Mouse (Mus musculus): ENCODE data around the gene Nrxn3. TPM values are rescaled to one million over a fixed set of nuclear protein-coding genes. Genes with fewer than 3 reads are reported as not detected.

Gene Nrxn3
- polyA plus RNA-seq, 1 experiment from 2014 or later = 5.3 TPM

DNA sequence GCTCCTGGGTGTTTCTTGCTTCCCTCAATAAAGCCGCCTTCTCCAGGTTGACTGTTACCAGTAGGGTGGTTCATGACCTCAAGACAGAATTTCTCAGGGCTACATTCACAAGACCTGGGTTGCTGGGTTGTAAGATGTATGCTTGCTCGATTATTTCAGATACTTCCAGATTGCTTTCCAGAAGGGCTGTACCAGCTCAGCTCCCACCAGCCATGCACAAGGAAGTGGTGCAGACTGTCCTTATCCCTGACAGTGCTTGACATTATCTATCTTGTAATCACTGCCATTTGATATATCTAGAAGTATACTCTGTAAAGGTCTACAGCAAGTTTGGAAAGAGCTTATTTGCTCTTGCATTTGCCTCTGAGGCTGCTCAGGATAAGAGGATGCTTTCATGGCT lies 374.9 kb downstream of the Nrxn3 start:
- no peaks in the 10 kb centered on the region for H3K27me3 ChIP-seq
- no peak overlapping the region for H3K4me2 ChIP-seq
- whole genome bisulfite sequencing = 80% methylated on average over 2 of the region's 2 CpGs
- H3K27ac ChIP-seq = no peak overlapping the region
- no peak for ATAC-seq (replicated peaks; ENCODE audit: low FRiP score)
- no peaks in the 10 kb centered on the region for H3K9me3 ChIP-seq (replicated peaks)
- no peaks in the 10 kb centered on the region for H3K36me3 ChIP-seq
- no peak overlapping the region for H3K4me3 ChIP-seq (replicated peaks)
- no peaks in the 10 kb centered on the region for H3K4me1 ChIP-seq
- H3K9ac ChIP-seq = no peak overlapping the region

DNA sequence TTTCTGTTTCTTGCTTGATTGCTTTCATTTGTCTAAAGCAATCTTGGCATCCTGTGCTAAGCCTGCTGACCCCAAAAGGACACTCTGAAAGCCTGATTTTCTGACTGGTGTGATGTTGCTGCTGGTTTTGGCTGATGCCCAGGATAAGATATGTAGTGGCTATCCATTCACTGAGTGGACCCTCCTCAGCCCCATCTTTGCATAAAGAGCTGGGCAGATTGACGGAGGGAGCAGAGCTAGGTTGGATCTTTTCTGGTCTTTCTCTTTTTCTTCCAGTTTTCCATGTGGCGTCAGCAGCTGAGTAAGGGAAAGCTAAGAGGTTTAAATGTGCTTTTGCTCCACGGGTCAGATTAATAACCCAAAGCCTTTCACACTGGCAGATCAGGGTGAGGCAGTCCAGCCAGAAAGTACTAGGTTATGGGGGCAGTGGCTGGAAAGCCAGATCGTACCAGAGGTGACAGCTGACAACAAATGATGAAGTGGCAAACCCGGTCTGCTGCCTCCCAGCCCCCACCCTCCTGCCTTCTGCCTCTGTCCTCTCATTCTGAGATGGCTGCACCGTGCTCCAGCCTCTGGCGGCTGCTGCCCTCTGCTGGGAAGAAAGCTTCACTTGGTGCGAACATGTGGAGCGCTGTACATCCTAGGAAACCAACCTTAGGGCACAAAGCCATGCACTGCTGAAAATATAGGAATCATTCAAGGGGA lies 383.5 kb downstream of the Nrxn3 start:
- Histone ChIP-seq H3K9ac (no peak overlapping the region), H3K9me3 (replicated peaks) (no peaks in the 10 kb centered on the region), H3K36me3 (no peaks in the 10 kb centered on the region), H3K27me3 (no peaks in the 10 kb centered on the region), H3K4me1 (peaks cover 5% of the 10 kb centered on the region; the same call in 1 of the 2 replicates), H3K4me2 (peak overlapping the region; percentile 43; the same call in 1 of the 2 replicates), H3K4me3 (replicated peaks) (no peak overlapping the region), H3K27ac (no peak overlapping the region)
- ATAC-seq (replicated peaks; ENCODE audit: low FRiP score) = peak; percentile 90
- WGBS = 10% methylated on average over 9 of the region's 9 CpGs

DNA sequence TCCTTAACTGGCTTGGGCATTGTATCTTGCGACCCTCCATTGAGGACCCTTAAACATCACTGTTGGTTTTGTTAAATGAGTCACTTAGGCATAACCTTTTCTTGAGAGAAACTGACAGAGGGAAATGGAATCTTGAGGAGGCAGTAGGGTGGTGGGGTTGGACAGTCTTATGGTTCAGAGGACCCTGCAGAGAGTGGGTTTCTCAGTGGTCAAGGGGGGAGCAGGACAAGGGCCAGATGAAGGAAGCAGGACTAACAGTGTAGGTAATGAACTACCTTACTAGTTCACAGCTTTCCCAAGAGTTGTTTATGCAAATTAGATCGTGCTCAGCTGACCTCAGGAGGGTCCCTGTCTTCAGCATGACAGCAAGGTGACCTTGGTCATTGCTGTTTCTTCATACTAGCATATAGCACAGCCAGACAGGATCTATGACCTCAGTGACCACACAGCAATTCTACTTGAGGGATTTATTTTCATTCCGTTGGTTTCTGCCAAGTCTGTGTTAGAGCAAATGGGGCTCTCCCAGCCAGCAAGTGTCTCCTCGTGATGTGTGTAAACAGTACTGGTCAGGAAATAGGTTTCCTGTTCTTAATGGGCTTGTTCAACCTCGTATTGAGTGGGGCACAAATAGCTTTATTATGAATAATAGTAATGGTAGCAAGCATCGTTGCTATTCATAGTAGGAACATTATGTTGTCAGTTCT lies 384.4 kb downstream of the Nrxn3 start:
- H3K36me3 ChIP-seq = no peaks in the 10 kb centered on the region
- peak; percentile 54; the same call in 1 of the 2 replicates for ATAC-seq (replicated peaks; ENCODE audit: low FRiP score)
- peaks cover 5% of the 10 kb centered on the region; the same call in 1 of the 2 replicates for H3K4me1 ChIP-seq
- H3K27me3 ChIP-seq = no peaks in the 10 kb centered on the region
- no peak overlapping the region for H3K4me3 ChIP-seq (replicated peaks)
- H3K4me2 ChIP-seq = no peak overlapping the region
- H3K9ac ChIP-seq = no peak overlapping the region
- WGBS = 42% methylated on average over 6 of the region's 6 CpGs
- no peak overlapping the region for H3K27ac ChIP-seq
- no peaks in the 10 kb centered on the region for H3K9me3 ChIP-seq (replicated peaks)

DNA sequence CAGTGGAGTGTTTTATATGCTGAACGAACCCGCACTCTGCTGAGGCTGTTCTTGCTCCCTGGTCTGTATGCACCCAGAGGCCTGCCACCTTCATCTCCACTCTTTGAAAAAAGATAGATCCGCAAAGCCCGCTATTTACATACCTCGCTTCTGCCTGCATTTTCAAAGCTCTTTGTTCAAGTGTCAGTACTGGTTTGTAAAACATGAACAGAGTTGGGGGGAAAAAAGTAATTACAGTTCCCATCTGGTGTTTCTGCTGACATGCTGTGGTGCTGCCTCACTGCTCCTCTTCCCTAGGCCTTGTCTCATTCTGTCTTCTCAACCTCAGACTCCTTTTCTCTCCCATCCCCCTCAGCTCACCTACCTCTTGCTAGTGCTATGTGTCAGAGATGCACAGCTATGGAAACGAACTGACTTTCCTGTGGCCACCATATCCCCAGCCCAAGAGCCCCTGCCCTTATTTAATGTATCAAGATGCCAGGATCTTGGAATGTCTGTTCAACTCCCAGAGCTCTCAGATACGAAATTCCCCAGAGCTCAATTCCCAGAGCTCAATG lies 387.2 kb downstream of the Nrxn3 start:
- Histone ChIP-seq H3K4me3 (replicated peaks) (no peak overlapping the region), H3K9ac (no peak overlapping the region), H3K27ac (no peak overlapping the region), H3K4me2 (no peak overlapping the region), H3K4me1 (peaks cover 5% of the 10 kb centered on the region; the same call in 1 of the 2 replicates), H3K27me3 (no peaks in the 10 kb centered on the region), H3K9me3 (replicated peaks) (no peaks in the 10 kb centered on the region), H3K36me3 (no peaks in the 10 kb centered on the region)
- WGBS = 80% methylated on average over 7 of the region's 7 CpGs
- ATAC-seq (replicated peaks; ENCODE audit: low FRiP score) = no peak

DNA sequence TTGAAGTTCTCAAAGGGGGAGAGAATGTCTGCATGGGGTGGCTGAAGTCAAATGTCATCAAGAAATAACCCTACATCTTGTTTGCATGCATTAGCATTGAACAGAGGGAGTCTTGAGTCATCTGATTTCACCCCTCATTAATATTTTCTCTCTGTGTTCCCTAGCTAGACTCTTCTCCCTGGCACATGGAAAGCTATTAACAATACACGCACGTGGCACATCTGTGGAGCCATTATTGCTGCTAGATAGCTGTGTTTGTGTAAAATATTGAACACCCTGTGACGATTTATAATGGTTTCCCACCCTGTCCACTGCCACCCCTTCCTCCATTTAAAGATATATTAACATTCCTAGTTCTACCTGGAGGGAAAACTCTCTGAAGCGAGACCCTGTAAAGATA lies 405.9 kb downstream of the Nrxn3 start:
- Histone ChIP-seq H3K4me3 (replicated peaks) (no peak overlapping the region), H3K27ac (no peak overlapping the region), H3K4me1 (no peaks in the 10 kb centered on the region), H3K9me3 (replicated peaks) (no peaks in the 10 kb centered on the region), H3K27me3 (no peaks in the 10 kb centered on the region), H3K36me3 (no peaks in the 10 kb centered on the region), H3K4me2 (no peak overlapping the region), H3K9ac (no peak overlapping the region)
- ATAC-seq (replicated peaks; ENCODE audit: low FRiP score) = no peak
- WGBS = 77% methylated on average over 4 of the region's 4 CpGs

DNA sequence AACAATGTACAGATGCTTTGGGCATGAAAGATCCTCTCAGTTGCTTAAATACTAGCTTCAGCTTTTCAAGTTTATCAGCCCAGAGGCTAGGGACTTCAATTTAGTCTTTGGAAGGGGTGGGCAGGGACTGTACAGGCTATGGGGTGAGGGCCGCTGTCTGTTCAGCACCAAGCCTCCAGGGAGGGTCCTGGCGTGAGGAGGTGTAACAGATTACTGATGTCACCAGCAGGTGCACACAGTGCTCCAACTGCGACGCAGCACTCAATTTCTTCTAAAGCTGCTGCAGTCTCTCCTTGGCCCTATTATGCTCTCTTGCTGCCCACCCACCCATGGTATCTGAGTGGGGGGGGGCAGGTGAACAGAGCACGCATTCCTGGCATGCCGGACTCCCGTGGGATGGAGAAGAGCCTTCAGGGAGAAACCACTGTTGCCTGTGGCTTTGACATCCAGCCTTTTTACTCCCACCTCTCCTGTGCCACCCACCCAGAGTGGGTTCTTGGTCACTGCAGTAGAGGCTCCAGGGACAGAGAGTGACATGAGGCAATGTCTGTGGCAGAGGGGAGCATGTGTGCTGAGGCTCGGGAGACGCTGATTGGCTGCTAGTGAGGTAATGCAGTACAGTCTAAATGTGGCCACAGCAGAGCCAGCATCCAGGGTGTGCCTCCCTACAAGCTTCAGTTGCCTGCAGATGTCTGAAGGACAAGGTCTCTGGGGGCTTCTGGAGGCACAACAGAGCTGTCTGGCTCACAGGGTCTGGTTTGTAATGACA lies 406.6 kb downstream of the Nrxn3 start:
- ATAC-seq (replicated peaks; ENCODE audit: low FRiP score) = no peak
- no peaks in the 10 kb centered on the region for H3K9me3 ChIP-seq (replicated peaks)
- no peak overlapping the region for H3K27ac ChIP-seq
- no peak overlapping the region for H3K9ac ChIP-seq
- no peak overlapping the region for H3K4me3 ChIP-seq (replicated peaks)
- no peaks in the 10 kb centered on the region for H3K36me3 ChIP-seq
- WGBS = 61% methylated on average over 9 of the region's 9 CpGs
- no peaks in the 10 kb centered on the region for H3K4me1 ChIP-seq
- no peaks in the 10 kb centered on the region for H3K27me3 ChIP-seq
- H3K4me2 ChIP-seq = no peak overlapping the region

DNA sequence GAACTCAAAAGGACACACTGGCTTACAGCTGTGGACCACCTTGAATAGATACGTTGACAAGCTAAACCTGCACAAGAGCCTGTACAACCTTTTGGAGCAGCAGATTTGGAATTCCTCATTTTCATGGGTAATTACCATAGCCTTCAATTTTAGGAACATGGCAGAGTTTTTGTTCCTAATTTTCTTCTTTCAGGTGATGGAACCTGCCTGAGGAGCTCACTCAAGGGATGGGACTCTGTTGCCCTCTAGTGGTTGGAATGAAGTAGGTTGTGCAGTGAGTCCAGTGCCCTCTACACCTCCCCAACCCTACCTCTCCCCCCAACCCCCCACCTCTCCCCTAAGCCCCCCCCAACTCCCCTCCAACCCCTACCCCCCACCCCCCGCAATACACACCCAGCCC lies 411.7 kb downstream of the Nrxn3 start:
- H3K4me2 ChIP-seq = no peak overlapping the region
- H3K9ac ChIP-seq = no peak overlapping the region
- H3K36me3 ChIP-seq = no peaks in the 10 kb centered on the region
- H3K9me3 ChIP-seq (replicated peaks) = no peaks in the 10 kb centered on the region
- H3K4me3 ChIP-seq (replicated peaks) = no peak overlapping the region
- H3K27ac ChIP-seq = no peak overlapping the region
- no peaks in the 10 kb centered on the region for H3K27me3 ChIP-seq
- no peak for ATAC-seq (replicated peaks; ENCODE audit: low FRiP score)
- no peaks in the 10 kb centered on the region for H3K4me1 ChIP-seq
- WGBS = 75% methylated on average over 2 of the region's 2 CpGs

DNA sequence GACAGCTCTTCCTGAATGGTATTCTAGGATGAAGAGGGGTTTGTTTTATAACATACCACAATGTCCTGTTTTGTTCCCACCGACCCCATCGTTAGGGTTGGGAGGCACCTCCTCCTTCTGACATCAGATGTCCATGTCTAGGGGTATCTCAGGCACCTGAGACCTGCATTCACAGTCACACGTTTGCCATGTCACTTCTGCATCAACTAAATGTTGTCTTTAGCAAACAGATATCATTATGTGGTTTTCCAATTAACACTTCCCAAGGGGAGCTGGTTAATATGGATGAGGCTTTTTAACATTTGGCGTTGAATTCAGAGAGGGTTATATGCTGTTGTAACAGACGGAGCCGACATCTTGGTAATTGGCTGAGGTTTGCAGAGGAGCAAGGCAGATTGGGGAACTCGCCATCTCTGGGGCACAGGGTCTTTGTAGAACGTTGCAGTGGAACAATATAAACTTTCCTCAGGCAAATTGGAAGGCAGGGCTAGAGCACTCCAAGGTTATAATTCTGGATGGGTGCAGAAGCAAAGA lies 412.2 kb downstream of the Nrxn3 start:
- 72% methylated on average over 8 of the region's 8 CpGs for WGBS
- Histone ChIP-seq H3K4me2 (no peak overlapping the region), H3K27me3 (no peaks in the 10 kb centered on the region), H3K9me3 (replicated peaks) (no peaks in the 10 kb centered on the region), H3K4me3 (replicated peaks) (no peak overlapping the region), H3K9ac (no peak overlapping the region), H3K27ac (no peak overlapping the region), H3K36me3 (no peaks in the 10 kb centered on the region), H3K4me1 (no peaks in the 10 kb centered on the region)
- no peak for ATAC-seq (replicated peaks; ENCODE audit: low FRiP score)

DNA sequence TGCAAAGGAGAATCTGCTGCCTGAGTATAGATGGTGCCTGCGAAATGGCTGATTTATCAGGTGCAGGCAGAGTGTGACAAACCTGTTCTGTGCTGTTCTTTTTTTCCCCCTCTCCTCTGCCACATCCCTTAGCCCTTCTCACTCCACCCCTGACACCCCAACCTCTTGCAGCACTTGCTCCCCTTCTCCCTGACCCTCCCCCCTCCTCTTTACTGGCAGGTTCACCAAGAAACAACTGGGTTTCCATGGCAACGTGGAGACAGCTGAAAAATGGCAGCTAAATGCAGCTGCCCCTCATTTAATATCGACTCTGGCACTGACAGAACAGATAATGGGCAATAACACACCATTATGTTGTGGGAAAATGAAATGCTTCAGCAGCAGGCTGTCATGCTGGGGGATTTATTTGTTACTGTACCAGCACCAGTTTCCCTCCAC lies 426.3 kb downstream of the Nrxn3 start:
- 30% methylated on average over 3 of the region's 3 CpGs for WGBS
- H3K4me3 ChIP-seq (replicated peaks) = no peak overlapping the region
- no peak for ATAC-seq (replicated peaks; ENCODE audit: low FRiP score)

DNA sequence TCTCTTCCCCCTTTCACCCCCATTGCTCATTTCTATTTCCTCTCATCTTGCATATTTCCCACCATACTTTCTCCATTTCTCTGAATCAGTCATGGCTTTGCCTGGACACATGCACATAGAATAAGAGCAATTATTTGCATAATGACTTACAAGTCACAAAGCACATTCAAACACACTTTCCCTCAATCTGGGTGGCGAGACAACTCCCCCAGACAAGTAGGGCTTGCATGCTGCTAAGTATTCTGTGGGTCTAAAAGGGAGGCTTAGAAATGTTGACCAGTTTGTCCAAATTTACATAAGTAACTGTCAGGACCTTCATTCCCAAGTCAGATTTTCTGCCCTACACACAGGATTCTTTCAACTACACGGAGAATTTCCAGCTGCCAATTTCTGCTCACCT lies 426.8 kb downstream of the Nrxn3 start:
- no peak overlapping the region for H3K4me2 ChIP-seq
- H3K36me3 ChIP-seq = no peaks in the 10 kb centered on the region
- H3K27ac ChIP-seq = no peak overlapping the region
- no peaks in the 10 kb centered on the region for H3K9me3 ChIP-seq (replicated peaks)
- no peak overlapping the region for H3K9ac ChIP-seq
- no peak overlapping the region for H3K4me3 ChIP-seq (replicated peaks)
- H3K27me3 ChIP-seq = no peaks in the 10 kb centered on the region
- ATAC-seq (replicated peaks; ENCODE audit: low FRiP score) = no peak
- WGBS = 69% methylated on average over 2 of the region's 2 CpGs
- H3K4me1 ChIP-seq = no peaks in the 10 kb centered on the region

More for the DNA sequence above, 426.3 kb downstream of the Nrxn3 start:
- no peak overlapping the region for H3K4me2 ChIP-seq
- no peaks in the 10 kb centered on the region for H3K4me1 ChIP-seq
- H3K27ac ChIP-seq = no peak overlapping the region
- no peaks in the 10 kb centered on the region for H3K9me3 ChIP-seq (replicated peaks)
- no peaks in the 10 kb centered on the region for H3K36me3 ChIP-seq
- no peak overlapping the region for H3K9ac ChIP-seq
- no peaks in the 10 kb centered on the region for H3K27me3 ChIP-seq

DNA sequence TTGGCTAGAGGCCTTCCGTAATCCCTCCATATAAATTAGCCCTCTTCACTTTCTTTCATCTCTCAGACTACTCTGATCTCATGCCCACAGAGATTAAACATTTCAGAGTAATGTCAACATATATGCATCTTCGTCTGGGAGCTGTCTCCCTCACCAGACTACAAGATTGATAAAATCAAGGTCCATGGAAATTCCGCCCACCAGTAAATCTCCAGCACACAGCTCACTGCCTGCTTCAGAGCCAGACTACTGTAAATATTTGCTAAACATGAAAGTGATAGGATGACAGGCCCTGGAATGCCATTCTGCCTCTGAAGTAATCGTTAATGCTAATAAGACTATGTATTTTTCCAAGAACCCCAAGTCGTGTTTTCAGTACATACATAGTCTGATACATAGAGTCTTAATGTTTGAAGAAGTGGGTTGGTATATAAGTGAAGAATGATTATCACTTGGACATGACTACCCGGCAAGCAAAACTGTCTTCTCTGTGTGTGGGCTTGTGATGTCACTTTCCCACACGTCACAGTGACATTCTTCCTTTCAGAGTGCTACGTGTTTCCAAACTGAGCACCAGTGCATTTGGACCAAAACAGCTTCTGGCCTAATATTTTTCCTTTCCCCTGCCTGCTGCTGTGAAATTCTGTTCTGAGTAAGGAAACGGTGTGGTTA lies 433.5 kb downstream of the Nrxn3 start:
- H3K4me1 ChIP-seq = no peaks in the 10 kb centered on the region
- H3K9ac ChIP-seq = no peak overlapping the region
- no peaks in the 10 kb centered on the region for H3K27me3 ChIP-seq
- ATAC-seq (replicated peaks; ENCODE audit: low FRiP score) = peak; percentile 33; the same call in 1 of the 2 replicates
- no peaks in the 10 kb centered on the region for H3K36me3 ChIP-seq
- no peak overlapping the region for H3K4me2 ChIP-seq
- H3K9me3 ChIP-seq (replicated peaks) = no peaks in the 10 kb centered on the region
- H3K27ac ChIP-seq = peak overlapping the region; percentile 47
- WGBS = 54% methylated on average over 9 of the region's 9 CpGs
- H3K4me3 ChIP-seq (replicated peaks) = no peak overlapping the region

All from kidney, embryonic 15.5 days (tissue).